Mouse (Mus musculus): ENCODE data around the gene Tm4sf5. TPM values are rescaled to one million over a fixed set of nuclear protein-coding genes. Genes with fewer than 3 reads are reported as not detected.

The Tm4sf5 gene
- polyA plus RNA-seq, 1 experiment from 2014 or later: 0.37 TPM

DNA sequence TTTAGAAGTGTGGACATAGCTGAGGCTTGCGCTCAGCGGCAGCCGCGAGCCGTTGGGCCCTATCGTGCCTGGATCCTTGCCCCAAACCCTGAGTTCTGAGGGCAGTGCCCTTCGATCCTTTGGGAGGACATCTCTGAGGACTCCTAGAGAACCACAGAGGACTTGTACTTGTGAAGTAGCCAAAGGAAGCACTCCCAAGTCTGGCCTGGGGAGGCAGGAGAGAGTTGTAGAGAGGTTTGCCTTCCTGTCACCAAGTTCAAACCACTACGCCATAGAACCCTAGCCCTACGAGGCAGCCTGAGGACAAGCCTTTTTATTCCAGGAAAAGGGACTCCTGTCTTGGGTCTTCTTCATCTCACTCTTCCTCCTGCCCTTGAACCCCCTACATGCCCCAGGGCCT lies 52.5 kb downstream of the Tm4sf5 start:
- no peak overlapping the region for H3K27ac ChIP-seq
- peaks cover 9% of the 10 kb centered on the region for H3K36me3 ChIP-seq
- no peak overlapping the region for H3K4me2 ChIP-seq
- ATAC-seq (ENCODE audit: insufficient number of reproducible peaks, low FRiP score, low TSS enrichment, low read depth): no peak
- H3K9me3 ChIP-seq: no peaks in the 10 kb centered on the region
- H3K27me3 ChIP-seq: no peaks in the 10 kb centered on the region
- no peak overlapping the region for H3K9ac ChIP-seq
- WGBS: 90% methylated on average over 9 of the region's 9 CpGs
- H3K4me1 ChIP-seq: peaks cover 7% of the 10 kb centered on the region
- H3K4me3 ChIP-seq: no peak overlapping the region

Other genes starting within 250 kb of the Tm4sf5 start
- gene Alox12, start 249.9 kb upstream of the Tm4sf5 start, polyA plus RNA-seq (2015; fragmentation: Nextera tagmentation; extraction: Ambion mirVana): 17.4 and 19.3 TPM in 2 replicates
- 0.50 and 0.61 TPM in 2 replicates for gene Alox12e, start 182.6 kb upstream of the Tm4sf5 start, polyA plus RNA-seq (2015; fragmentation: Nextera tagmentation; extraction: Ambion mirVana)
- 0.23 and 0.62 TPM in 2 replicates for gene Alox15, start 153.2 kb upstream of the Tm4sf5 start, polyA plus RNA-seq (2015; fragmentation: Nextera tagmentation; extraction: Ambion mirVana)
- 31.7 and 33.7 TPM in 2 replicates for gene Pelp1, start 95.2 kb upstream of the Tm4sf5 start, polyA plus RNA-seq (2015; fragmentation: Nextera tagmentation; extraction: Ambion mirVana)
- 19.6 and 22.2 TPM in 2 replicates for gene Arrb2, start 72.6 kb upstream of the Tm4sf5 start, polyA plus RNA-seq (2015; fragmentation: Nextera tagmentation; extraction: Ambion mirVana)
- 37.6 and 40.2 TPM in 2 replicates for gene Med11, start 53.3 kb upstream of the Tm4sf5 start, polyA plus RNA-seq (2015; fragmentation: Nextera tagmentation; extraction: Ambion mirVana)
- 0.51 and 0.76 TPM in 2 replicates for gene Zmynd15, start 45.8 kb upstream of the Tm4sf5 start, polyA plus RNA-seq (2015; fragmentation: Nextera tagmentation; extraction: Ambion mirVana)
- gene Cxcl16, start 45.3 kb upstream of the Tm4sf5 start, polyA plus RNA-seq (2015; fragmentation: Nextera tagmentation; extraction: Ambion mirVana): 5.3 and 6.8 TPM in 2 replicates
- 0.23 and 0.27 TPM in 2 replicates for gene Vmo1, start 9.4 kb downstream of the Tm4sf5 start, polyA plus RNA-seq (2015; fragmentation: Nextera tagmentation; extraction: Ambion mirVana)
- 0.26 and 0.65 TPM in 2 replicates for gene Gltpd2, start 14.0 kb downstream of the Tm4sf5 start, polyA plus RNA-seq (2015; fragmentation: Nextera tagmentation; extraction: Ambion mirVana)
- gene Psmb6, start 20.1 kb downstream of the Tm4sf5 start, polyA plus RNA-seq (2015; fragmentation: Nextera tagmentation; extraction: Ambion mirVana): 660 and 698 TPM in 2 replicates
- not detected in 2 replicates for gene Gm40193, start 27.7 kb downstream of the Tm4sf5 start, polyA plus RNA-seq (2015; fragmentation: Nextera tagmentation; extraction: Ambion mirVana)
- 10.4 and 11.9 TPM in 2 replicates for gene Pld2, start 34.8 kb downstream of the Tm4sf5 start, polyA plus RNA-seq (2015; fragmentation: Nextera tagmentation; extraction: Ambion mirVana)
- gene Mink1, start 57.6 kb downstream of the Tm4sf5 start, polyA plus RNA-seq (2015; fragmentation: Nextera tagmentation; extraction: Ambion mirVana): 14.1 TPM in 2 replicates
- not detected in 2 replicates for gene 4930544D05Rik, start 110.6 kb downstream of the Tm4sf5 start, polyA plus RNA-seq (2015; fragmentation: Nextera tagmentation; extraction: Ambion mirVana)
- gene Chrne, start 114.0 kb downstream of the Tm4sf5 start, polyA plus RNA-seq (2015; fragmentation: Nextera tagmentation; extraction: Ambion mirVana): 0.41 TPM in 1 of 2 replicates, not detected in the other
- gene Gp1ba, start 133.9 kb downstream of the Tm4sf5 start, polyA plus RNA-seq (2015; fragmentation: Nextera tagmentation; extraction: Ambion mirVana): 0.26 and 0.29 TPM in 2 replicates
- 124 TPM in 2 replicates for gene Rnf167, start 142.0 kb downstream of the Tm4sf5 start, polyA plus RNA-seq (2015; fragmentation: Nextera tagmentation; extraction: Ambion mirVana)
- gene Slc25a11, start 142.2 kb downstream of the Tm4sf5 start, polyA plus RNA-seq (2015; fragmentation: Nextera tagmentation; extraction: Ambion mirVana): 165 and 188 TPM in 2 replicates
- 1,605 and 1,679 TPM in 2 replicates for gene Pfn1, start 149.4 kb downstream of the Tm4sf5 start, polyA plus RNA-seq (2015; fragmentation: Nextera tagmentation; extraction: Ambion mirVana)
- 71.5 and 252 TPM in 2 replicates for gene Eno3, start 152.0 kb downstream of the Tm4sf5 start, polyA plus RNA-seq (2015; fragmentation: Nextera tagmentation; extraction: Ambion mirVana)
- 149 and 172 TPM in 2 replicates for gene Spag7, start 164.2 kb downstream of the Tm4sf5 start, polyA plus RNA-seq (2015; fragmentation: Nextera tagmentation; extraction: Ambion mirVana)
- gene Camta2, start 182.9 kb downstream of the Tm4sf5 start, polyA plus RNA-seq (2015; fragmentation: Nextera tagmentation; extraction: Ambion mirVana): 12.9 and 14.8 TPM in 2 replicates
- gene Inca1, start 194.9 kb downstream of the Tm4sf5 start, polyA plus RNA-seq (2015; fragmentation: Nextera tagmentation; extraction: Ambion mirVana): 0.91 and 2.1 TPM in 2 replicates
- gene Kif1c, start 195.3 kb downstream of the Tm4sf5 start, polyA plus RNA-seq (2015; fragmentation: Nextera tagmentation; extraction: Ambion mirVana): 4.3 and 5.3 TPM in 2 replicates

All from limb, embryonic 15.5 days (tissue).